Mouse (Mus musculus) cortical plate, adult 2 months (tissue): ENCODE data around the gene Arl15.

ENCODE experiments used
- CTCF ChIP-seq: fragments of 200-500 bp; IDR thresholded peaks from 2 replicates; pipeline ENCODE4 v1.5.1; 2011; ENCODE audit warnings: mild to moderate bottlenecking, control low read depth, low read length; ENCODE audit not compliant: insufficient read depth; ENCODE audit errors: extremely low read depth
- POLR2A ChIP-seq: fragments of 200-500 bp; IDR thresholded peaks from 2 replicates; pipeline ENCODE4 v1.6.1; 2011; ENCODE audit warnings: mild to moderate bottlenecking, low read length, control low read depth; ENCODE audit not compliant: insufficient read depth; ENCODE audit errors: extremely low read depth

- TF ChIP-seq CTCF (no peak), POLR2A (no peak)
Measured at GRCm38 (mm10) chr13:113750766-113751165, 43.5 kb upstream of the Arl15 start.
